Mouse (Mus musculus): Measurements from ENCODE around the gene Prss50.
A peak's percentile ranks its signal among the peaks of the same experiment; 100 is the strongest.

Prss50 gene

DNA sequence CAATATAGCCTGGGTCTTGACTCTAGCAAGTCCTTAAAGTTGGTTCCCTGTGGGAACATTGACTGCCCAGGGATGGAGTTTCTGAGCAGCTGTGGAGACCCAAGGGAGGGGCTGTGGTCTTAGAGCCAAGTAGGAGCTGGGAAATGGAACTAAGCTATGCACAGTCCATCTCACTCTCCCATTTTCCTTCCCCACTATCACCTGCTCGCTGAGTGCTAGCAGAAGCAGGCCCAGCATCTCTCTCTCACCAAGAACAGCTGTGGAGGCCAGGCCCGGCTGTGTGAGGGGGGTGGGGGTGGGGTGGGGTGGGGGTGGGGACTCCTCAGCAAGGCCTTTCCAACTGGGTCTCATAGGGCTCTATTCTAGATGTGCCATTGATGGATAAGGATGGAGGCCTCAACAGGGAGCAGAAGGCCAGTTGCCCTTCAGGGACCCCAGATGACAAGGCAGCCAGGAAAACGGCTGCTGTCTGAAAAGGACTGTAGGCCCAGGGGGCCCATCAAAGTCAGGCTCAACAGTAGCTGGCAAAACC lies 17.0 kb downstream of the Prss50 start:
- DNase-seq (ENCODE audit: low read depth) = no peak

- DNase-seq (ENCODE audit: low read depth) = no peak
Measured at GRCm38 (mm10) chr9:110875288-110875695, 17.5 kb downstream of the Prss50 start.

DNA sequence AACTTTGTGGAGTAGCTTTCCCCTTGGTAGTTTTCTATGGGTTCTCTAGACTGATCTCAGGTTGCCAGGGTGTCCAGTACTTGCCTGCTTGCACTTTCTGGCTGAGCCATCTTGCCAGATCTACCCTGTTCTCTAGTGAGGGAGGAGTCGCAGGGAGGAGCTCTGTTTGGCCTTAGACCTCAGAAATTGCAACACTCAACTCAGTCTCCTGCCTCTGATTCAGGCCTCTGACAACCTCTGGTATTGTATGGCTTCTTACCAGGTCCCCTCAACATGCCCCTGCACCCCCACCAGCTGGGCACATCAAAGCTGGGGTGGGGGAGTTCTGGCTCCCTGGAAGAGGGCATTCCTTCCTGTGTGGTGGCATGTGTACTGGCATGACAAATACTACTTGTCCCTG lies 19.6 kb downstream of the Prss50 start:
- peak; percentile 55 for DNase-seq (ENCODE audit: low read depth)

DNA sequence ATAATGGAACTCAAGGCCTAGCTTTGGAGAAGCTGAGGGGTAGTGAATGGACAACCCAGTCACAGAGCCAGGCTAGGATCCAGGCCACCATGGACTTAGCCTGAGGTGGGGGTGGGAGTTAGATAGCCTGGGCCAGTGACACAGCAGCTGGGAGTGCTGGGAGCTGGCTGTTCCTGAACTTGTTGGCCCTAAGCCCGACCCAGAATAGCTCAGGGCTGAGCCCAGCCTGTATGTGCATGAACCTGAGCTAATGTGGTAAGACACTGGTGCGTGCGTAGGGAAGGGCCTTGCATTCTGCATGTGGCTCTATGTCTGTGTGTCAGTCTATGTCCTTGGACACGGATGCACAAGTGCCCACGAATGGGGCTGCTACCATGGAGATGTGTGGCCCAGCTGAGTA lies 20.1 kb downstream of the Prss50 start:
- DNase-seq (ENCODE audit: low read depth) = peak; percentile 84

GRCm38 (mm10) chr9:110879191-110879920 lies 21.6 kb downstream of the Prss50 start, which contains the start of gene Als2cl:
Gene Als2cl (plus strand): TSS chr9:110879870.
- DNase-seq (ENCODE audit: low read depth) = peak; percentile 72

DNA sequence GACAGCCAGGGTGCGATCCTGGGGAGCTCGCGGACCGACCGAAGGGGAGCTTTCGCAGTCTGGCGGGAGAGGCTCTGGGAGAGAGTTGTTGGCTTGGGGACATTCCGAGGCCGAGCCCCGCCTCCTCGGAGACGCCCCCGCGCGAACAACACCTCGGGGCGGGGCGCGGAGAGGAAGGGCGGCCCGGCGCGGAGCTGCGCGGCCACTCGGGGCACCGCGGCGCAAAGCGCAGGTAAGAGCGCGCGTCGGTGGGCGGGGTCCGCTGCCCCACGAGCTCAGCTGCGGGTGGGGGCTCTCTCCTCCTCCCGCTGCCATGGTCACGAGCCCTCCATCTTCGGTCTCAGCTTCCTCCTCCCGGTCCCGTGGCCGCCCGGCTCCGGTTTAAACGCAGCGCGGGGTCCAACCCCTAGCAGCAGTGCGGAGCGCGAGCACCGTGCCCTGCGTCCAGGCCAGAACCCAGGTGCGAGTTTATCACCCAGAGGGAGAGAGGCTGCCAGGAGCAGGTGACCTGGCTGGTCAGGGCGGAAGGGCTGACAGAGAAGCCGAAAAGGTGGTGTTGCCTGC lies 22.3 kb downstream of the Prss50 start, which contains the start of gene Tmie:
Gene Tmie, minus strand, starts transcription at position 116 of the 564 bp plus-strand sequence.
- DNase-seq (ENCODE audit: low read depth) = no peak

DNA sequence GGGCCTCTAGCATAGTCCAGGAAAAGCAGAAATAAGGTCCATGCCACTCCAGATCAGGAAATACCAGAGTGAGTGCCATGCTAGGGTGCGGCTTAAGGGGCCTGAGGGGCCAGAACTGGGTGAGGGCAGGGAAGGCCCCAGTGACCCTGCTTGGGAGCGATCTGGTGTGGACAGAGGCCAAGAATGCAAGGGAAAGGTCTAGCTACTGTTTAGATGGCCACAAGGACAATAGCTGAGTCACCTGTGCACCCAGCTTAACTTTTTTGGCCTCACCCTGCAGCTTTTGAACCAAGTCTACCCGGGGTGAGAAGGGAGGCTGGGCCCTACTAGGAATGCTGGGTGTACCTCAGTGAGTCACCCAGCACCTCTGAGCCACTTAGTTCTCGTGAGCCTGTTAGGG lies 23.0 kb downstream of the Prss50 start:
- DNase-seq (ENCODE audit: low read depth) = no peak

- DNase-seq (ENCODE audit: low read depth) = no peak
Measured at GRCm38 (mm10) chr9:110881953-110882352, 24.2 kb downstream of the Prss50 start.

GRCm38 (mm10) chr9:110887388-110888303 lies 29.9 kb downstream of the Prss50 start:
- DNase-seq (ENCODE audit: low read depth) = no peak

DNA sequence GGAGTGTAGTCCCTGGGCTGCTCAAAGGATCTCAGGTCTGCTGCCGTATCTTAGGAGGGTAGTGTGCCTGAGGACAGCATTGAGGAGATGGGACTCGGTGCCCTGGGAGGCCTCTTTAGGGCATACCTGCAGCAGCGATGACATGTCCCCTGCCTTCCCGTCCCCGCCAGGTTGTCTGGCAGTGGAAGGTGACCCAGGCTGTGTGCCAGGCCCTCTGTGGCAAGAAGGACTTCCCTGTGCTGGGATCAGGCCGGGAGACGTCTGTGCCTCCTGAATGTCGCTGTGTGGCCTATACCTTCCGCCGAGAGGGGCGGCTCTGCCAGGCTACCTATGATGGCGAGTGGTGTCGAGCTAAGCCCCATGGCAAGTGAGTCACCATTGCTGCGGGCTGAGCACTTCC lies 31.2 kb downstream of the Prss50 start:
- DNase-seq (ENCODE audit: low read depth) = no peak

- DNase-seq (ENCODE audit: low read depth) = no peak
Measured at GRCm38 (mm10) chr9:110890026-110890783, 32.4 kb downstream of the Prss50 start.

GRCm38 (mm10) chr9:110891077-110891828 lies 33.5 kb downstream of the Prss50 start:
- DNase-seq (ENCODE audit: low read depth) = no peak

DNA sequence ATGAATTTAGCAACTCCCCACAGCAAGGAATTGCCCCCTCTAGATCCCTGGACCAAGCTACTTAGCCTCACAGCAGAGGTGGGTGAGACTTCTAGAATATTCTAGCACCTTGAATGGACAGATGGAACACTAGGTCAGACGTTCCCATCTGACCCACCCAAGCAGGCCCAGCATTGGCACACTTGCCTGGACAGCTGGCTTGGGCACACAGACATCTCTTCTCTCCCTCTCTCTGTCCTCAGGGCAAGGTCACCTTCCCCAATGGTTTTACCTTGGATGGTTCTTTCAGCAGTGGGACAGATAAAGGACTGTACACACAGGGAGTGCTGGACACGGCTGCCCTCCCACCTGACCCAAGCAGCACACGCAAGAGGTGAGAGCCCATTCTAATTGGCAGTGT lies 34.8 kb downstream of the Prss50 start:
- DNase-seq (ENCODE audit: low read depth) = no peak

DNA sequence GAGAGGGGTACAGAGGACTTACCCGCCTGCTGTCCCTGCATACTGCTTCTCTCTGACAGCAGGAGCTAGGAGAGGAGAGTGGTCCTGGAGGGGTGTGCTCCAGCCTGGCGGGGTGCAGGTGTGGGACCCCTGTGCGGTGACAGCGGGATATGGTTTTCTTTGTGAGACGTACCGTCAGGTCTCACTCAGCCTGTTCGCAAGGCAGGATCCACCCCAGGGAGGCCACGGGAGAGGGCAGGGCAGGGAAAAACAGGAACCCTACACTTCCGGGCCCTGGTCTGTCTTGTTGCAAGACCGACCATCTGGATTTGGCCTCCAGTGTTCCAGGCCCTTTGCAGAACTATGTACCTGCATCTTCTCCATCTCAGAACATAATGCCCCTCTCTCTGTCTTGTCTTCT lies 35.7 kb downstream of the Prss50 start:
- no peak for DNase-seq (ENCODE audit: low read depth)

DNA sequence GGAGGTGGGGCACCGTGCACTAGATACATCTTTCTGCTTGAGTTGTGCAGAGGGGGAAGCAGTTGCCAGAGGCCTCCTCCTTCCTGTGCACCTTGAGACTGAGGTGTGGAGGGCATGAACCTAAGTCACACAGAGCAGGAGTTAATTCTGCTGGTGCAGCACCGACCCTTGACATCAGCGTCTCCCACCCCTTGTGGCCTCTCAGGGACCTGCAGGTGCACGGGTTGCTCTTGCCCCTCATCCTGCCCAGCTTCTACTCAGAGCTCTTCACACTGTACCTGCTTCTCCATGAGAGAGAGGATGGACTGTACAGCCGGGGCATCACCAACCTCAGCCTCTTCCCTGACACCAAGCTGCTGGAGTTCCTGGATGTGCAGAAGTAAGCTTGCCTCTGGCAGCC lies 37.7 kb downstream of the Prss50 start:
- DNase-seq (ENCODE audit: low read depth) = no peak

GRCm38 (mm10) chr9:110895994-110896393 lies 38.2 kb downstream of the Prss50 start:
- DNase-seq (ENCODE audit: low read depth) = no peak

DNA sequence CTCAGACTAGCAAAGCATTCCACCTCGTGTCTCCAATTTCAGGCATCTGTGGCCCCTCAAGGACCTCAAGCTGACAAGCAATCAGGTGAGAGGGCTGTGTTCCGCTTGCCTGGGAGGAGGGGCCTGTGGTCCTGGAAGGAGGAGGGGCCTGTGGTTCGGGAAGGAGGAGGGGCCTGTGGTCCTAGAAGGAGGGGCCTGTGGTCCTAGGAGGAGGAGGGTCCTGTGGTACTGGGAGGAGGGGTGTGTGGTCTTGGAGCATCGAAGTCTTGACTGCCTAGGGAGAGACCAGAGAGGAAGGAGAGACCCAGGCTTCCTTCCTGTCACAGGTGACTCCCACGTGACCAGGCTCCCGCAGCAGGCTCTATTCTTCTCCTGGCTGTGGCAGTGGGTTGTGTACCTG lies 38.8 kb downstream of the Prss50 start:
- no peak for DNase-seq (ENCODE audit: low read depth)

GRCm38 (mm10) chr9:110899451-110900008 lies 41.8 kb downstream of the Prss50 start:
- no peak for DNase-seq (ENCODE audit: low read depth)

DNA sequence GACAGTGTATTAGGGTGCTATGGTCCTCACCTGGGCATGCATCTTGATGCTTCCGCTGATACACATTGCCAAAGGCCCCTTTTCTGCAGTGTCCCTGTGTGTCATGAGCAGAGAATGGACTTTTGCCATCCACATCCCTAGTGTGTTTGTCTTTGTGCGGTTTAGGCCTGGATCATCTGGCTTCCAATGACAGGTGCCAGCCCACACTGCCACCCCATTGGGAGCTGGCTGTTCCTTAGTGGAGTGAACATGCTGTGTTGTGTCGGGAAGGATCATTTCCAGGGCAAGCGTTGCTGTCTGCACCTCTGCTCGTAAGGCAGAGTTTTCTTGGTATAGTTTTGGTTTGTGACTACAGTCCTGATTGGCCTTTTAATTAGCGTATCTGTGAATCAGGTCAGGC lies 43.4 kb downstream of the Prss50 start:
- DNase-seq (ENCODE audit: low read depth) = no peak

DNA sequence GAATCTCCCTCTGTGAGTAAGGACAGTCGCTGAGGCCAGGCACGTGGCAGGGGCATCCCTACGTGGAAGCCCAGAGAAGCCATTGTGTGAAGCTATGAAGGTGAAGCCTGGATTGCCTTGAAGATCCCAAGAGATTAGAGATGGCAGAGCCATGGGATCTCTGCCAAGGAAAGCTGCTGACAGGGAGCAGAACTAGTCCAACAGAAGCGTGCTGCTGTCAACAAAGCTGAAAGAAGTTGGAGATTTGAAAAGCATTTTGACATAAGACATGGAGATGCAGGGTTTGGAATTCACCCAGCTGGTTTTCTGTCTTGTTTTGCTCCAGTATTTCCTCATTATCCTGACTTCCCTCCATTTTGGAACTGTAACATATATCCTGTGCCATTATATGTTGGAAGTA lies 44.5 kb downstream of the Prss50 start:
- DNase-seq (ENCODE audit: low read depth) = no peak

Data from fibroblast of lung, adult 2 months (primary cell).